Mouse (Mus musculus): ENCODE measurements around the gene Fermt2.

Gene Fermt2

DNA sequence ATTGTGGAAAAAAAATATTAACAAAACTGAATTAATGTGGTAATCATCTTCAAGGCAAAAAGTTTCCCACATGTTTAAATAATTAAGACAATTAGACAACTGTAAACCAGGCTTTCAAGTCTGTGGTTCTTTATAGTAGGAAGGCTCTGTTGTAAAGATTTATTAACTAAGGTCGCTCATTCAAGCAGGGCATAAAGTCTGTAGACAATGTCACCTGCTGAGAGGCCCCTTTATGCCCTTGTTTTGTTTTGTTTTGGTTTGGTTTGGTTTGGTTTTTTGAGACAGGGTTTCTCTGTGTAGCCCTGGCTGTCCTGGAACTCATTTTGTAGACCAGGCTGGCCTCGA is 91.0 kb downstream of the Fermt2 start:
- no peak for DNase-seq (ENCODE audit: low read depth, low spot score)

DNA sequence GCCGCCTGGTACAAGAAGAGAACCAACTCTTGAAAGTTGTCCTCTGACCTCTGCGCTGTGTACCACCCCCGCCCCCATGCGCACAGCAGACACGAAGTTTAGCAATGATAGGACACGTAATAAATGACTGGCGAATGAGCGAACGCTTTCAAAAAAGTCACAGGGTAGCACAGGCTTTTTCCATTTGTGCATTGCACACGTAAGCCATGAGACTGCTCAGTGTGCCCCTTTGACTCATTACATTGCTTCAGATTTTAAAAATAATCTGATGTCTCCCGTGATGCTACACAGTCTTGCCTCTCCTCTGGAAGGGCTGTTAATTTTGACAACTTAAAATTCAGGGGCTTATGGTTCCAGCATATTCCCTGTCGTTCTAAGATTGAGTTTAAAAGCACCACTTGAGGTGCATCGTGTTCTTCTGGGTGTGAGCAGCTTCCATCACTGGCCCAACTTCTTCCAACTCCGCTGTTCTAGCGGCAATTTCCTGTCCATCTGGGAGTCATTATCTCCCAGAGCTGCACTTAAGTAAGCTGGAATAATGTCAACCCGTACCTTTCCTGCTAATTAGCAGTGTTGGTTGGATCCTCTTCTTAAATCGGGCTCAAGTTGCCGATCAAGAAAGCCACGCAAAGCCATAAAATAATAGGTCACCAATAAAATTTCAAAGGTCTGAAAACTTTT is 91.5 kb downstream of the Fermt2 start:
- DNase-seq (ENCODE audit: low read depth, low spot score), result no peak

DNA sequence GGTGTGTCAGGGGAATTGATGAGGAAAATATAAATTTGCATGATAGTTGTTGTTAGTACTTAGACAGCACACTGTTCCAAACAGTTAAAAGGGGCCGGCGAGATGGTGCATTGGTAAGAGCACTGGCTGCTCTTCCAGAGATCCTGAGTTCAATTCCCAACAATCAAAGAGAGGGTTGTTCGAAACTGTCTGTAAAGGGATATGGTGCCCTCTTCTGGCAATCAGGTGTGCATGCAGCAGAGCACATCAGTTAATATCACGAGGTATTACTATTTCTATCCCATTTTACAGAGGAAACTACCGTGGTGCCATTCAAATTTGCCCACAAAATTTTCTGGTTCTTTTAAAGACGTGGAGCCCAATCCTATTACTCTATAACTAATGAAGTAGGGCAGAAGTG is 95.7 kb downstream of the Fermt2 start:
- peak; percentile 26 for DNase-seq (ENCODE audit: low read depth, low spot score)

- peak; percentile 29 for DNase-seq (ENCODE audit: low read depth, low spot score)
Measured at GRCm38 (mm10) chr14:45432003-45432402, 97.9 kb downstream of the Fermt2 start.

- no peak for DNase-seq (ENCODE audit: low read depth, low spot score)
Measured at GRCm38 (mm10) chr14:45430066-45430842, 99.7 kb downstream of the Fermt2 start.

- DNase-seq (ENCODE audit: low read depth, low spot score), result peak; percentile 67
Measured at GRCm38 (mm10) chr14:45423220-45423619, 106.7 kb downstream of the Fermt2 start.

DNA sequence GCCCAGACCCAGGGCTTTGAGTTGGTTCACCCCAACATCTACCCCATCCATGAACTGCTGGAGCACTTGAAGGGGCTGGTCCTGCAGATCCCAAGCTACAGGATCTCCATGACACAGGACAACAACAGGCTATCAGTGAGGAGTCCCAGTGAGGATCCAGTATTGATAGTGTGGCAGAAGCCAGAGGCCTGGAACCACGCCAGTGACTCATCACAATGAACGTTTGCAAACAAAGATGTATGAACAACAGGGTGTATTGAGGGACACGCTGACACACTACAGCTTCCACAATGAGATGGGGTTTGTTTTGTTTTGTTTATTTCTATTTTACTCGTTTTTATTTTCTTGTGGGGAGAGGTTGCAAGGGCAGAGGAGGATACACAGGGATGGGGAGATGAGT is 107.5 kb downstream of the Fermt2 start:
- DNase-seq (ENCODE audit: low read depth, low spot score), result no peak

DNA sequence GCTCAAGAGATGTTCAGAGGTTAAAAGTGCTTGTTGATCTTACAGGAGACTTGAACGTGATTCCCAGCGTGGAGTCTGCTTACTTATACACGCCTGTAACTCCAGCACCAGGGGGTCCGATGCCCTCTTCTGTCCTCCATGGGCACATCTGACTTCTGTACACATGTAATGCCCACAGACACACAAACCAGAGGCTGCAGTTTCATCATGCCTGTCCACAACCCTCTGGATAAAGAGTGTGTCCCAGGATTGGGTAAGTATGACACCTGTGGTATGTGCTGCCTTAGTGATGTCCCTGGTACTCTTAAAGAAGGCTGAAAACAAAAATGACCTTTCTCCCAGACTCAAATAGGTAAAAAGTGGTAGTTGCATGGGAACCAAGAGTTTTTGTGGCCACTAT is 110.6 kb downstream of the Fermt2 start:
- DNase-seq (ENCODE audit: low read depth, low spot score), result no peak

DNA sequence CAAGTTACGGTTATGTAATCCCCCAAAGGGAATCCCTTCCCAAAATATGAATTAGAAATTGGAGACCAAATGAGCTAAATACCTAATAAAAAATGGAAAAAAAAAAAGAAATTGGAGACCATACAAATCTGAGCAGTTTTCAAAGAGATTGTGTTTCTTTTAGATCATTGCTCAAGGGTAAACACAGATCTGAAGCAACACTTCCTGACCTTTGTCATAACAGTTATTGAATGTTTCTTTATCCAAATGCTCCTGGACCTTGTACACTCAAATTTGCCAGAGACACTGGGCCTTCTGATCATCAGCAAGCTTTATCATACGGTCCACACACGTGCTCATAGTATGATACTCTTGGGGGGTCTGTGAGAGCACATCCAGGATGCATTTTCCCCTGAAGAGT is 111.4 kb downstream of the Fermt2 start:
- DNase-seq (ENCODE audit: low read depth, low spot score), result no peak

- DNase-seq (ENCODE audit: low read depth, low spot score), result no peak
Measured at GRCm38 (mm10) chr14:45416265-45416664, 113.7 kb downstream of the Fermt2 start.
